Mouse (Mus musculus): ENCODE data around the gene Dok3. TPM values are rescaled to one million over a fixed set of nuclear protein-coding genes. Genes with fewer than 3 reads are reported as not detected.
A peak's percentile ranks its signal among the peaks of the same experiment; 100 is the strongest.

Gene Dok3
- polyA plus RNA-seq, 1 experiment: 248 TPM

- TF ChIP-seq POLR2A (IDR thresholded peaks at IDR 0.05; ENCODE audit: low read depth, low read length) (peak; percentile 46; the same call in 1 of the 2 replicates), CTCF (IDR thresholded peaks at IDR 0.05; ENCODE audit: extremely low read depth, insufficient read depth, insufficient read length, insufficient replicate concordance) (no peak)
- WGBS: 8% methylated on average over 18 of the region's 18 CpGs
- peaks cover 23% of the 10 kb centered on the region; the same call in 1 of the 2 replicates for H3K4me1 ChIP-seq (ENCODE audit: control insufficient read depth, insufficient read depth, insufficient read length)
- peak overlapping the region; percentile 99 for H3K27ac ChIP-seq (ENCODE audit: insufficient read depth, low read length)
- peak overlapping the region; percentile 69 for H3K4me3 ChIP-seq (ENCODE audit: extremely low read depth, insufficient read depth, insufficient read length)
- DNase-seq (ENCODE audit: low read depth in 1 of 2, low spot score in 2 of 2): peak; percentile 54 to 65
- peaks cover 32% of the 10 kb centered on the region for H3K36me3 ChIP-seq (ENCODE audit: control insufficient read depth, insufficient read depth, low read length)
- no peaks in the 10 kb centered on the region for H3K27me3 ChIP-seq (ENCODE audit: control insufficient read depth, insufficient read depth, low read length)
These were observed 993 bp downstream of the Dok3 start for GRCm38 (mm10) chr13:55527834-55528772.

GRCm38 (mm10) chr13:55527212-55527611 is 1.9 kb downstream of the Dok3 start:
- Histone ChIP-seq H3K27me3 (ENCODE audit: control insufficient read depth, insufficient read depth, low read length) (no peaks in the 10 kb centered on the region), H3K4me3 (ENCODE audit: extremely low read depth, insufficient read depth, insufficient read length) (peak overlapping the region; percentile 69), H3K27ac (ENCODE audit: insufficient read depth, low read length) (peak overlapping the region; percentile 99), H3K4me1 (ENCODE audit: control insufficient read depth, insufficient read depth, insufficient read length) (peaks cover 23% of the 10 kb centered on the region; the same call in 1 of the 2 replicates), H3K36me3 (ENCODE audit: control insufficient read depth, insufficient read depth, low read length) (peaks cover 33% of the 10 kb centered on the region)
- no peak for TF ChIP-seq POLR2A (IDR thresholded peaks at IDR 0.05; ENCODE audit: low read depth, low read length)
- no peak; the same call in 1 of the 2 replicates for TF ChIP-seq CTCF (IDR thresholded peaks at IDR 0.05; ENCODE audit: extremely low read depth, insufficient read depth, insufficient read length, insufficient replicate concordance)
- DNase-seq (ENCODE audit: low read depth in 1 of 2, low spot score in 2 of 2): no peak
- 43% methylated on average over 16 of the region's 16 CpGs for WGBS

- H3K4me1 ChIP-seq (ENCODE audit: control insufficient read depth, insufficient read depth, insufficient read length): peaks cover 20% of the 10 kb centered on the region; the same call in 1 of the 2 replicates
- TF ChIP-seq CTCF (IDR thresholded peaks at IDR 0.05; ENCODE audit: extremely low read depth, insufficient read depth, insufficient read length, insufficient replicate concordance): no peak
- WGBS: 60% methylated on average over 16 of the region's 16 CpGs
- no peak overlapping the region for H3K4me3 ChIP-seq (ENCODE audit: extremely low read depth, insufficient read depth, insufficient read length)
- H3K36me3 ChIP-seq (ENCODE audit: control insufficient read depth, insufficient read depth, low read length): peaks cover 23% of the 10 kb centered on the region
- no peaks in the 10 kb centered on the region for H3K27me3 ChIP-seq (ENCODE audit: control insufficient read depth, insufficient read depth, low read length)
- no peak for DNase-seq (ENCODE audit: low read depth in 1 of 2, low spot score in 2 of 2)
- H3K27ac ChIP-seq (ENCODE audit: insufficient read depth, low read length): peak overlapping the region; percentile 15
These were observed 3.2 kb downstream of the Dok3 start for GRCm38 (mm10) chr13:55525733-55526553.

- Histone ChIP-seq H3K4me3 (ENCODE audit: extremely low read depth, insufficient read depth, insufficient read length) (no peak overlapping the region), H3K36me3 (ENCODE audit: control insufficient read depth, insufficient read depth, low read length) (peaks cover 19% of the 10 kb centered on the region), H3K27me3 (ENCODE audit: control insufficient read depth, insufficient read depth, low read length) (no peaks in the 10 kb centered on the region), H3K27ac (ENCODE audit: insufficient read depth, low read length) (peak overlapping the region; percentile 26), H3K4me1 (ENCODE audit: control insufficient read depth, insufficient read depth, insufficient read length) (peaks cover 4% of the 10 kb centered on the region; the same call in 1 of the 2 replicates)
- WGBS: 85% methylated on average over 23 of the region's 23 CpGs
- no peak for TF ChIP-seq POLR2A (IDR thresholded peaks at IDR 0.05; ENCODE audit: low read depth, low read length)
- TF ChIP-seq CTCF (IDR thresholded peaks at IDR 0.05; ENCODE audit: extremely low read depth, insufficient read depth, insufficient read length, insufficient replicate concordance): no peak
- DNase-seq (ENCODE audit: low read depth in 1 of 2, low spot score in 2 of 2): no peak
These were observed 5.0 kb downstream of the Dok3 start for GRCm38 (mm10) chr13:55523951-55524600.

- Histone ChIP-seq H3K4me3 (ENCODE audit: extremely low read depth, insufficient read depth, insufficient read length) (no peak overlapping the region), H3K27me3 (ENCODE audit: control insufficient read depth, insufficient read depth, low read length) (no peaks in the 10 kb centered on the region), H3K36me3 (ENCODE audit: control insufficient read depth, insufficient read depth, low read length) (peaks cover 19% of the 10 kb centered on the region), H3K4me1 (ENCODE audit: control insufficient read depth, insufficient read depth, insufficient read length) (peaks cover 2% of the 10 kb centered on the region; the same call in 1 of the 2 replicates), H3K27ac (ENCODE audit: insufficient read depth, low read length) (peak overlapping the region; percentile 26; the same call in 1 of the 2 replicates)
- WGBS: 93% methylated on average over 17 of the region's 17 CpGs
- no peak for TF ChIP-seq CTCF (IDR thresholded peaks at IDR 0.05; ENCODE audit: extremely low read depth, insufficient read depth, insufficient read length, insufficient replicate concordance)
- TF ChIP-seq POLR2A (IDR thresholded peaks at IDR 0.05; ENCODE audit: low read depth, low read length): no peak
- no peak for DNase-seq (ENCODE audit: low read depth in 1 of 2, low spot score in 2 of 2)
These were observed 5.8 kb downstream of the Dok3 start for GRCm38 (mm10) chr13:55523278-55523677.

GRCm38 (mm10) chr13:55522730-55523129 is 6.4 kb downstream of the Dok3 start:
- WGBS: 81% methylated on average over 8 of the region's 8 CpGs

More at GRCm38 (mm10) chr13:55522730-55523129, 6.4 kb downstream of the Dok3 start:
- peaks cover 19% of the 10 kb centered on the region for H3K36me3 ChIP-seq (ENCODE audit: control insufficient read depth, insufficient read depth, low read length)
- TF ChIP-seq CTCF (IDR thresholded peaks at IDR 0.05; ENCODE audit: extremely low read depth, insufficient read depth, insufficient read length, insufficient replicate concordance) (no peak), POLR2A (IDR thresholded peaks at IDR 0.05; ENCODE audit: low read depth, low read length) (no peak)
- H3K4me1 ChIP-seq (ENCODE audit: control insufficient read depth, insufficient read depth, insufficient read length): peaks cover 2% of the 10 kb centered on the region; the same call in 1 of the 2 replicates
- no peak overlapping the region for H3K4me3 ChIP-seq (ENCODE audit: extremely low read depth, insufficient read depth, insufficient read length)
- H3K27me3 ChIP-seq (ENCODE audit: control insufficient read depth, insufficient read depth, low read length): no peaks in the 10 kb centered on the region
- no peak for DNase-seq (ENCODE audit: low read depth in 1 of 2, low spot score in 2 of 2)
- H3K27ac ChIP-seq (ENCODE audit: insufficient read depth, low read length): peak overlapping the region; percentile 22; the same call in 1 of the 2 replicates
